Mouse (Mus musculus): Measurements from ENCODE around the gene Gimap8.
"Not testable (repeated sequence)": the region's sequence is repeated elsewhere in the genome, so short reads cannot be mapped to it uniquely, and the experiment has no call there.

The Gimap8 gene

GRCm38 (mm10) chr6:48680421-48680820 is 33.4 kb downstream of the Gimap8 start:
- no peak for DNase-seq

GRCm38 (mm10) chr6:48681472-48682090 is 34.5 kb downstream of the Gimap8 start:
- peak; percentile 70 for DNase-seq

- DNase-seq = no peak
Observed at GRCm38 (mm10) chr6:48682271-48682670, 35.2 kb downstream of the Gimap8 start.

- DNase-seq = not testable (repeated sequence)
Observed at GRCm38 (mm10) chr6:48683263-48683821, 36.3 kb downstream of the Gimap8 start.

- DNase-seq = peak; percentile 48
Observed at GRCm38 (mm10) chr6:48684319-48684718, 37.3 kb downstream of the Gimap8 start, which contains the start of gene Gimap4. Gimap4 (plus strand) TSS chr6:48684549.

- no peak for DNase-seq
Observed at GRCm38 (mm10) chr6:48684806-48685205, 37.8 kb downstream of the Gimap8 start.

- no peak for DNase-seq
Observed at GRCm38 (mm10) chr6:48685251-48685650, 38.2 kb downstream of the Gimap8 start.

- no peak for DNase-seq
Observed at GRCm38 (mm10) chr6:48685694-48686665, 38.9 kb downstream of the Gimap8 start.

- no peak for DNase-seq
Observed at GRCm38 (mm10) chr6:48687077-48687476, 40.0 kb downstream of the Gimap8 start.

- DNase-seq = no peak
Observed at GRCm38 (mm10) chr6:48689320-48689719, 42.3 kb downstream of the Gimap8 start.

GRCm38 (mm10) chr6:48692962-48693361 is 45.9 kb downstream of the Gimap8 start:
- no peak for DNase-seq

GRCm38 (mm10) chr6:48696830-48697554 is 50.0 kb downstream of the Gimap8 start:
- DNase-seq = no peak

- DNase-seq = no peak
Observed at GRCm38 (mm10) chr6:48697555-48697930, 50.5 kb downstream of the Gimap8 start.

- DNase-seq = no peak
Observed at GRCm38 (mm10) chr6:48698066-48698856, 51.2 kb downstream of the Gimap8 start.

- no peak for DNase-seq
Observed at GRCm38 (mm10) chr6:48698888-48699287, 51.9 kb downstream of the Gimap8 start.

- DNase-seq = peak; percentile 77
Observed at GRCm38 (mm10) chr6:48700251-48701075, 53.4 kb downstream of the Gimap8 start.

- no peak for DNase-seq
Observed at GRCm38 (mm10) chr6:48702146-48702545, 55.1 kb downstream of the Gimap8 start.

GRCm38 (mm10) chr6:48702601-48703000 is 55.6 kb downstream of the Gimap8 start:
- peak; percentile 42 for DNase-seq

GRCm38 (mm10) chr6:48704146-48704545 is 57.1 kb downstream of the Gimap8 start:
- DNase-seq = no peak

- DNase-seq = no peak
Observed at GRCm38 (mm10) chr6:48706130-48706529, 59.1 kb downstream of the Gimap8 start.
